31 mouse cellular contexts compared by ENCODE assay signal in genomic region chr3:18740344-18740743, GRCm38 (mm10).
"Had no signal": no experiment of that assay in that cellular context is flagged by ENCODE, and none has a peak within 500 bp of the region (broad histone marks: within the 10 kb centered on the region; RNA-seq: fewer than 3 reads in every experiment).

No protein-coding gene starts in this region.

- ATAC-seq: liver, embryonic 12.5 days; liver, postnatal 0 days; lung, postnatal 0 days; midbrain, embryonic 13.5 days; midbrain, embryonic 15.5 days; midbrain, embryonic 16.5 days had no signal

- H3K27ac ChIP-seq: limb, embryonic 10.5 days; limb, embryonic 12.5 days; limb, embryonic 13.5 days; limb, embryonic 15.5 days; liver, embryonic 12.5 days; liver, embryonic 13.5 days; liver, embryonic 14.5 days; liver, embryonic 15.5 days; lung, embryonic 15.5 days; macrophage; midbrain, embryonic 10.5 days; midbrain, embryonic 12.5 days; midbrain, embryonic 13.5 days; midbrain, embryonic 15.5 days had no signal

- H3K9ac ChIP-seq: limb, embryonic 12.5 days; limb, embryonic 13.5 days; limb, embryonic 15.5 days; liver, embryonic 12.5 days; liver, embryonic 13.5 days; liver, embryonic 14.5 days; liver, embryonic 15.5 days; liver, postnatal 0 days; lung, embryonic 14.5 days; lung, embryonic 15.5 days; midbrain, embryonic 12.5 days; midbrain, embryonic 13.5 days; midbrain, embryonic 15.5 days had no signal

- H3K4me2 ChIP-seq: limb, embryonic 12.5 days; limb, embryonic 13.5 days; limb, embryonic 15.5 days; liver, embryonic 11.5 days; liver, embryonic 12.5 days; liver, embryonic 13.5 days; liver, embryonic 15.5 days; lung, embryonic 14.5 days; lung, embryonic 15.5 days; midbrain, embryonic 11.5 days; midbrain, embryonic 12.5 days; midbrain, embryonic 13.5 days; midbrain, embryonic 15.5 days had no signal

- H3K4me3 ChIP-seq: limb, embryonic 10.5 days; limb, embryonic 12.5 days; limb, embryonic 13.5 days; limb, embryonic 15.5 days; liver, embryonic 12.5 days; liver, embryonic 13.5 days; liver, embryonic 15.5 days; lung, embryonic 15.5 days; megakaryocyte, embryonic 14.5 days; midbrain, embryonic 10.5 days; midbrain, embryonic 12.5 days; midbrain, embryonic 13.5 days; midbrain, embryonic 15.5 days; myocyte had no signal

- H3K36me3 ChIP-seq: limb, embryonic 10.5 days; limb, embryonic 12.5 days; limb, embryonic 13.5 days; limb, embryonic 15.5 days; liver, embryonic 12.5 days; liver, embryonic 13.5 days; liver, embryonic 15.5 days; lung, embryonic 15.5 days; midbrain, embryonic 10.5 days; midbrain, embryonic 12.5 days; midbrain, embryonic 13.5 days; midbrain, embryonic 15.5 days had no signal

- H3K4me1 ChIP-seq: limb, embryonic 10.5 days; limb, embryonic 12.5 days; limb, embryonic 13.5 days; limb, embryonic 15.5 days; liver, embryonic 12.5 days; liver, embryonic 13.5 days; liver, embryonic 15.5 days; lung, embryonic 15.5 days; megakaryocyte, embryonic 14.5 days; midbrain, embryonic 10.5 days; midbrain, embryonic 12.5 days; midbrain, embryonic 13.5 days; midbrain, embryonic 15.5 days had no signal

- H3K27me3 ChIP-seq: limb, embryonic 12.5 days; limb, embryonic 13.5 days; limb, embryonic 15.5 days; liver, embryonic 12.5 days; liver, embryonic 13.5 days; liver, embryonic 15.5 days; lung, embryonic 15.5 days; megakaryocyte, embryonic 14.5 days; midbrain, embryonic 12.5 days; midbrain, embryonic 13.5 days; midbrain, embryonic 15.5 days had no signal

- DNase-seq: left cerebral cortex, postnatal 4 days; liver; liver, embryonic 13.5 days; liver, postnatal 0 days; lung, adult 18-20 months; lung, adult 2 months; lung, embryonic 14.5 days; lung, postnatal 10 days; lung, postnatal 14 days; lung, postnatal 36 days; lung, postnatal 4 days; midbrain, embryonic 14.5 days had no signal

- H3K9me3 ChIP-seq: limb, embryonic 10.5 days; limb, embryonic 12.5 days; limb, embryonic 13.5 days; limb, embryonic 15.5 days; liver, embryonic 12.5 days; liver, embryonic 13.5 days; liver, embryonic 15.5 days; lung, embryonic 15.5 days; megakaryocyte, embryonic 14.5 days; midbrain, embryonic 10.5 days; midbrain, embryonic 12.5 days; midbrain, embryonic 13.5 days; midbrain, embryonic 15.5 days had no signal
